Mouse (Mus musculus): ENCODE results near the gene Fbln5. TPM values are rescaled to one million over a fixed set of nuclear protein-coding genes. Genes with fewer than 3 reads are reported as not detected.

Gene Fbln5
- total and polyA plus RNA-seq, 2 experiments = 3.6 to 4.8 TPM

GRCm38 (mm10) chr12:101792684-101793083 lies 26.2 kb downstream of the Fbln5 start:
- Histone ChIP-seq H3K27me3 (ENCODE audit: control insufficient read depth, insufficient read depth, low read length) (no peaks in the 10 kb centered on the region), H3K4me3 (ENCODE audit: insufficient read depth, low read depth, low read length) (no peak overlapping the region), H3K4me1 (ENCODE audit: control insufficient read depth, insufficient read depth, low read length) (no peaks in the 10 kb centered on the region), H3K36me3 (ENCODE audit: control insufficient read depth, insufficient read depth, low read length) (no peaks in the 10 kb centered on the region), H3K9ac (ENCODE audit: low read depth, low read length) (no peak overlapping the region), H3K79me2 (ENCODE audit: control insufficient read depth, insufficient read depth, low read length) (no peaks in the 10 kb centered on the region), H3K27ac (replicated peaks; ENCODE audit: insufficient read depth, low read depth, low read length) (no peak overlapping the region)
- WGBS = 98% methylated on average over 4 of the region's 4 CpGs
- no peak for TF ChIP-seq POLR2A (IDR thresholded peaks at IDR 0.05; ENCODE audit: extremely low read depth, insufficient read depth, low read length)
- no peak for TF ChIP-seq CTCF (IDR thresholded peaks at IDR 0.05; ENCODE audit: low read depth, low read length)
- no peak for DNase-seq (ENCODE audit: extremely low read depth, low read depth, low spot score)

- no peaks in the 10 kb centered on the region for H3K4me1 ChIP-seq (ENCODE audit: control insufficient read depth, insufficient read depth, low read length)
- no peaks in the 10 kb centered on the region for H3K27me3 ChIP-seq (ENCODE audit: control insufficient read depth, insufficient read depth, low read length)
- no peak overlapping the region for H3K4me3 ChIP-seq (ENCODE audit: insufficient read depth, low read depth, low read length)
- H3K79me2 ChIP-seq (ENCODE audit: control insufficient read depth, insufficient read depth, low read length) = no peaks in the 10 kb centered on the region
- WGBS = 100% methylated on average over 3 of the region's 3 CpGs
- no peaks in the 10 kb centered on the region for H3K36me3 ChIP-seq (ENCODE audit: control insufficient read depth, insufficient read depth, low read length)
- no peak overlapping the region for H3K9ac ChIP-seq (ENCODE audit: low read depth, low read length)
- H3K27ac ChIP-seq (replicated peaks; ENCODE audit: insufficient read depth, low read depth, low read length) = no peak overlapping the region
- DNase-seq (ENCODE audit: extremely low read depth, low read depth, low spot score) = no peak
- no peak for TF ChIP-seq POLR2A (IDR thresholded peaks at IDR 0.05; ENCODE audit: extremely low read depth, insufficient read depth, low read length)
- TF ChIP-seq CTCF (IDR thresholded peaks at IDR 0.05; ENCODE audit: low read depth, low read length) = no peak
These were observed 29.1 kb downstream of the Fbln5 start for GRCm38 (mm10) chr12:101789767-101790166.

- H3K36me3 ChIP-seq (ENCODE audit: control insufficient read depth, insufficient read depth, low read length) = no peaks in the 10 kb centered on the region
- WGBS = 77% methylated on average over 3 of the region's 3 CpGs
- no peaks in the 10 kb centered on the region for H3K79me2 ChIP-seq (ENCODE audit: control insufficient read depth, insufficient read depth, low read length)
- no peak overlapping the region for H3K9ac ChIP-seq (ENCODE audit: low read depth, low read length)
- no peak overlapping the region for H3K27ac ChIP-seq (replicated peaks; ENCODE audit: insufficient read depth, low read depth, low read length)
- H3K4me1 ChIP-seq (ENCODE audit: control insufficient read depth, insufficient read depth, low read length) = no peaks in the 10 kb centered on the region
- no peak for DNase-seq (ENCODE audit: extremely low read depth, low read depth, low spot score)
- H3K27me3 ChIP-seq (ENCODE audit: control insufficient read depth, insufficient read depth, low read length) = no peaks in the 10 kb centered on the region
- no peak for TF ChIP-seq CTCF (IDR thresholded peaks at IDR 0.05; ENCODE audit: low read depth, low read length)
- H3K4me3 ChIP-seq (ENCODE audit: insufficient read depth, low read depth, low read length) = no peak overlapping the region
These were observed 29.6 kb downstream of the Fbln5 start for GRCm38 (mm10) chr12:101789250-101789649.

- H3K36me3 ChIP-seq (ENCODE audit: control insufficient read depth, insufficient read depth, low read length) = no peaks in the 10 kb centered on the region
- H3K4me3 ChIP-seq (ENCODE audit: insufficient read depth, low read depth, low read length) = no peak overlapping the region
- no peaks in the 10 kb centered on the region for H3K79me2 ChIP-seq (ENCODE audit: control insufficient read depth, insufficient read depth, low read length)
- WGBS = 52% methylated on average over 2 of the region's 2 CpGs
- peak; percentile 53 for DNase-seq (ENCODE audit: extremely low read depth, low read depth, low spot score)
- no peaks in the 10 kb centered on the region for H3K27me3 ChIP-seq (ENCODE audit: control insufficient read depth, insufficient read depth, low read length)
- H3K9ac ChIP-seq (ENCODE audit: low read depth, low read length) = no peak overlapping the region
- no peak overlapping the region for H3K27ac ChIP-seq (replicated peaks; ENCODE audit: insufficient read depth, low read depth, low read length)
- TF ChIP-seq CTCF (IDR thresholded peaks at IDR 0.05; ENCODE audit: low read depth, low read length) = peak; percentile 87
- no peak for TF ChIP-seq POLR2A (IDR thresholded peaks at IDR 0.05; ENCODE audit: extremely low read depth, insufficient read depth, low read length)
- H3K4me1 ChIP-seq (ENCODE audit: control insufficient read depth, insufficient read depth, low read length) = peaks cover 3% of the 10 kb centered on the region; the same call in 1 of the 2 replicates
These were observed 36.1 kb downstream of the Fbln5 start for GRCm38 (mm10) chr12:101782787-101783186.

- Histone ChIP-seq H3K36me3 (ENCODE audit: control insufficient read depth, insufficient read depth, low read length) (no peaks in the 10 kb centered on the region), H3K4me1 (ENCODE audit: control insufficient read depth, insufficient read depth, low read length) (peaks cover 3% of the 10 kb centered on the region; the same call in 1 of the 2 replicates), H3K27ac (replicated peaks; ENCODE audit: insufficient read depth, low read depth, low read length) (no peak overlapping the region), H3K9ac (ENCODE audit: low read depth, low read length) (no peak overlapping the region), H3K79me2 (ENCODE audit: control insufficient read depth, insufficient read depth, low read length) (no peaks in the 10 kb centered on the region), H3K4me3 (ENCODE audit: insufficient read depth, low read depth, low read length) (no peak overlapping the region), H3K27me3 (ENCODE audit: control insufficient read depth, insufficient read depth, low read length) (no peaks in the 10 kb centered on the region)
- 80% methylated on average over 5 of the region's 5 CpGs for WGBS
- TF ChIP-seq POLR2A (IDR thresholded peaks at IDR 0.05; ENCODE audit: extremely low read depth, insufficient read depth, low read length) (no peak), CTCF (IDR thresholded peaks at IDR 0.05; ENCODE audit: low read depth, low read length) (no peak)
- DNase-seq (ENCODE audit: extremely low read depth, low read depth, low spot score) = no peak
These were observed 37.9 kb downstream of the Fbln5 start for GRCm38 (mm10) chr12:101780915-101781314.

- WGBS = 71% methylated on average over 9 of the region's 9 CpGs
- no peak for DNase-seq (ENCODE audit: extremely low read depth, low read depth, low spot score)
- TF ChIP-seq POLR2A (IDR thresholded peaks at IDR 0.05; ENCODE audit: extremely low read depth, insufficient read depth, low read length) = no peak
- TF ChIP-seq CTCF (IDR thresholded peaks at IDR 0.05; ENCODE audit: low read depth, low read length) = no peak
These were observed 41.1 kb downstream of the Fbln5 start for GRCm38 (mm10) chr12:101777613-101778325.

More at GRCm38 (mm10) chr12:101777613-101778325, 41.1 kb downstream of the Fbln5 start:
- H3K4me3 ChIP-seq (ENCODE audit: insufficient read depth, low read depth, low read length) = no peak overlapping the region
- H3K4me1 ChIP-seq (ENCODE audit: control insufficient read depth, insufficient read depth, low read length) = peaks cover 3% of the 10 kb centered on the region; the same call in 1 of the 2 replicates
- no peaks in the 10 kb centered on the region for H3K27me3 ChIP-seq (ENCODE audit: control insufficient read depth, insufficient read depth, low read length)
- H3K27ac ChIP-seq (replicated peaks; ENCODE audit: insufficient read depth, low read depth, low read length) = no peak overlapping the region
- H3K79me2 ChIP-seq (ENCODE audit: control insufficient read depth, insufficient read depth, low read length) = no peaks in the 10 kb centered on the region
- H3K9ac ChIP-seq (ENCODE audit: low read depth, low read length) = no peak overlapping the region
- H3K36me3 ChIP-seq (ENCODE audit: control insufficient read depth, insufficient read depth, low read length) = no peaks in the 10 kb centered on the region
